Mouse (Mus musculus): ENCODE data around the gene Rap1b.

Gene Rap1b

DNA sequence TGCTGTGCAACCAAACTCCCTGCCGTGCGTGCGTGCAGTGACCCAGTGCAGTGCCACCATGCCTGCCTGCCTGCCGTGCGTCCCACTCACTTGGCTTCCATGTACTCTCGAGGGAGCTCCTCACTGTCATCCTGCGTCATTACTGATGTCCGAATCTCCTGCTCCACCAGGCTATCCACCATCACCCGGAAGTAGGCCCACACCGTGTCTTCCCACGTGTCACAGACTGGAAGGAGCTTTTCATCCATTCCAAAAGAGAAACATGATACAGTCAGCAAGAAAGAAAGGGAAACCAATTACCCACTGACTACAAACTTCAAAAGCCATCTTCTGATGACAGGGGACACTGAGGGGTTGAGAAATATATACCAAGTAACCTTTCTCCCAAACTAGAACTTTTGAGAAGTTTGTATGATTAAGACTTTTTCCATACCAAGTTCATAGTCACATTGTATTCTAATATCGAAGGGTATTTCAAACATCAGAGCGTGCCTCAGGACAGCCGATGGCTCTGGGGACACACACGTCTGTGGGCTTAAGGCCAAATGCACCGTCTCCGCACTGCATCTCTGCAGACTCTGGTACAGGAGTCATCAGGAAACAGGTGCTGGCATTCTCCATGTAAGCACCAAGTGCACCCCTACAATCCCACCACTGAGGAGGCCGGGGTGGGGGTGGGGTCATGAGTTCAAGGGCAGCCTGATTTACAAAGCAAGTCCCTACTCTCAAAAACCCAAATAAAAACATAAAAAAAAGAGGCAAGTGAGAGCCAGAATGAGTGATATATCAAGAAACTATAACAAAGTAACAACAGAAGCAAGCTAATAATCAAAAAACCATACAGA is 75.3 kb downstream of the Rap1b start:
- no peak for DNase-seq (ENCODE audit: low spot score in 2 of 2)

DNA sequence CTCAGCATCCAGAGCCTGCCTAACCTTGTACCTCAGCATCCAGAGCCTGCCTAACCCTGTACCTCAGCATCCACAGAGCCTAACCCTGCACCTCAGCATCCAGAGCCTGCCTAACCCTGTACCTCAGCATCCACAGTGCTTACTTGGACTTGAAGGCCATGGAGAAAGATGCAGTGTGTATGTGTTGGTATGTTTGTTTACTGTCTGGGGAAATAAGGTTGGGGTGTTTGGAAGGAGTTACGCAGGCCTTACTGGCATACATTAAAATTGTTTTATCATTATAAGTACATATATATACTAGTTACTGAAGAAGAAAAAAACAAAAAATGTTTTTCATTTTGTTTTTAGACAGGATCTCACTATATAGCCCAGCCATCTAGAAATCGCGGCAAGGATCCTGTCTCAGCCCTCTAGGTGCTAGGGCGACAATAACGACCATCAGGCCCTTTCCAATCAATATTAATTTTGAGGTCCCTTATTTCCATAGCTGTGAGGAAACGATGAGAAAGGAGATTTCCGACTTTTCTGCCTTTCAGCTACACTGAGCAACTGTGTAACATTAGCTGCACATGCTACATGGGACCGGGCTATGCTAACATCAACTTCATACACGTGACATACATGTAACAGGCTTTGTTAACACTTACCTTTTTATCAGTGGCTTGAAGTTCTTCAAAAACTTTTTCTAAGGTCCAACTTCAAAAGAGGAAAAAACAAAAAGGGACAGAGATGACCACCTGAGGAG is 76.1 kb downstream of the Rap1b start:
- no peak for DNase-seq (ENCODE audit: low spot score in 2 of 2)

DNA sequence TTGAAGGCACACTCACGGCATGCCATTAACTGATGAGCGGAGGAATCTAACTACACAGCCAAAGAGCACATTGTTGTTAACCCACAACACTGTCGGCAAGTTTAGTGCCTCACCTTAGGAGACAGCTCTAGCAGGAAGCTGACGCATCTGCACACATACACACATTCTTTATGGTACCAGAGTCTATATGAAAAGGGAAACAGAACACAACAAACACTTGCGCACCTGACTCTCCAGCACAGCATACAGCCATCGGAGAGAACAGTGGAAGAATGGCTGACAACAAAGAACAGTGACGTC is 77.7 kb downstream of the Rap1b start:
- no peak for DNase-seq (ENCODE audit: low spot score in 2 of 2)

DNA sequence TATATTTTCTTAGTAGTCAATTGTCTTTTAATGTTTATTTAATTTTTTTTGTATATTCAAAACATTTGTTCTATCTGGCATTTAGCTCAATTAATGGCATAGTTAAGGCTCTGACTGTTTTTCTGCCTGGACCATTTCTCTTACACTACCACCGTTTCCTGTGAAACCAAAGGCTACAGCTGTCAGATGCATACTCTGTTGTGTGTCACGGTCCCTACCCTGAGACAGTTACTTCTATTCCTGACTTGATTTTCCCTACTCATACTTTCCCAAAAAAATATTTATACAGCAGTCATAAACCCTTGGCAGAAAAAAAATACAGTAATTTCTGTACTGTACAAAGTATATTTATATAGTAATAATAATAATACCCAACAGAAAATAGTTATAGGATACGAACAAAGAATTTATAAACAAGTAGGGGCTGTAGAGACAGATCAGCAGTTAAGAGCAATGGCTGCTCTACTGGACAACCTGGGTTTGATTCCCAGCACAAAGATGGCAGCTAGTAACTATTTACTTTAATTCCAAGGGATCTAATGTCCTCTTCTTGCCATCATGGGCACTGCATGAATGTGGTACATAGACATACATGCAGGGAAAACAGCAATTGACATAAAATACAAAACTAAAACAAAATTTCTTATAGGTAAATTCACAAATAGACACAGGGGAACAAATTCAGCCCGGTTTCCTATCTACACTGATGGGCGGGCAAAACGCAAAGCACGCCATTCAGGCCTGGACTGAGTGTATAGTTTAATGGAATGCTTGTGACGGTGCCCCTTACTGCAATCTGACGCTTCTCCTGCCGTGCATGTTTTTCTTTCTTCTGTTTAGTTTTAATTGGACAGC is 78.3 kb downstream of the Rap1b start:
- no peak for DNase-seq (ENCODE audit: low spot score in 2 of 2)

DNA sequence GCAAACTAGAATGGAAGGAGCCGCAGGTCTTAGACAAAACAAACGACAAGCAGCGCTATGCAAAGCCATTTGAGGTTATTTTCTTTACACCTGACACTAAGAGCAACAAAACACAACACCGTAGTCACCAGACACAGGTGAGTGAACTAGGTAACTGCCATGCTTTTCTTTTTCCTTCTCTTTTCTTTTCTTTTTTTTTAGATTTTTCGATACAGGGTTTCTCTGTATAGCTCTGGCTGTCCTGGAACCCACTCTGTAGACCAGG is 79.0 kb downstream of the Rap1b start:
- no peak for DNase-seq (ENCODE audit: low spot score in 2 of 2)

DNA sequence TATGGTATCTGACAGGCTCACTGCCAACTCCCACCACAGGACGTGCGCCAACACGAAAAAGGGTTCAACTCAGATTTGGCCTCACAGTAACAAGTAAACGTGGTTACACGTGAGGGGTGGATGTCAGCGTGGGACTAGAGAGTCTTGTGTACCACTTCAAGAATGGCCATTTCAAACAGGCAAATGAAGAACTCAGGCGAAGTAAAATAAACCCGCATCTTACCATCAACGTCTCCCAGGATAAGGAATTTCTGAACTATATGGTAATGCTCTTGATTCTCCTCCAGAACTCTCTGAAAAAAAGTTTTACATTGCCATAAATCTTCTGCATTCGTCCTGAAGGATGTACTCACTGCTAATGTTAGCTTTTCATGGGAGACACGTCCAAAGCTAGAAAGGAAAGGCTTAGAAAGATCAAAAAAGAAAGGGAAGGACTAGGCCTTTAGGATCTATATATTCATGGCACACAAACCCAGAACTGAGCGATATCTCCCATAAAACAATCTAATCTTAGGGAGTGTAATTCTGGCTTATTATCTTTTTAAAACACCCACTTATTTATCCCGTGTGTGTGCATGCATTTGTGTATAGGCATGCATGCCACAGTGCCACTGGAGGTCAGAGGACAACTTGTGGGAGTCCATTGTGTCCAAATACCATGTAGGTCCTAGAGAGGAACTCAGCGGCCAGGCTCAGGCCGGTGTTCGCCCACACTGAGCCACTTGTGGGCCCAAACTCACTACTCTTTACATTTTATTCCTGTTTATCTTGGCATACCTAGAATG is 79.5 kb downstream of the Rap1b start:
- DNase-seq (ENCODE audit: low spot score in 2 of 2), result no peak

DNA sequence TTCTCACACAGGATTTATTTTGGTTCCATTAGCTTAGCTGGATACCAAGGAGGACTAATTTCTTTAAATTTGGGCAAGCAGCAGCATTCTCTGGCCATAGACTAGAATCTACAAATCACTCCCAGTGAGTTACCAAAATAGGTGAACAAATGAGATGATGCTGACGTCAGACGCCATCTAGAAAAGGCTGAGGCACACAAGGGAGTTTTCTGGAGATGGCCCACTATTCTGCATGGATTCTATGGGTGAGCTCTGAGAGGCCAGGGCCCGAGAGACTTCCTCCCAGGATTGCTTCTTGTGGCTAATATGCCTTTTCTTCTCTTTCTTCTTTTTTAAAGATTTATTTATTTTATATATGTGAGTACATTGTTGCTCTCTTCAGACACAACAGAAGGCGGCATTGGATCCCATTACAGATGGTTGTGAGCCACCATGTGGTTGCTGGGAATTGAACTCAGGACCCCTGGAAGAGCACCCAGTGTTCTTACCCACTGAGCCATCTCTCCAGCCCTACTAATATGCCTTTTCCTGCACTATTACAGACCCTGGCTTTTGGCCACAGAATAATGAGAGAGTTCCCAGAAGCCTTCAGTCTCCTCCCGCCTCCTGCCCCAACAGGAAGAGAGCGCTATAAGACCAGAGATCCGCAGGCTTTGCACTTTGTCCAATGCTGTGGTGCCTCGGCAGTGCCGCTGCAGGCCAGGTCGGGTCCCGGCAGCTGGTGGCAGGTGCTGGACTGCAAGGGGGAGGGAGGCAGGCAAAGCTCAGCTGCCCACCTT is 80.5 kb downstream of the Rap1b start:
- DNase-seq (ENCODE audit: low spot score in 2 of 2), result no peak

DNA sequence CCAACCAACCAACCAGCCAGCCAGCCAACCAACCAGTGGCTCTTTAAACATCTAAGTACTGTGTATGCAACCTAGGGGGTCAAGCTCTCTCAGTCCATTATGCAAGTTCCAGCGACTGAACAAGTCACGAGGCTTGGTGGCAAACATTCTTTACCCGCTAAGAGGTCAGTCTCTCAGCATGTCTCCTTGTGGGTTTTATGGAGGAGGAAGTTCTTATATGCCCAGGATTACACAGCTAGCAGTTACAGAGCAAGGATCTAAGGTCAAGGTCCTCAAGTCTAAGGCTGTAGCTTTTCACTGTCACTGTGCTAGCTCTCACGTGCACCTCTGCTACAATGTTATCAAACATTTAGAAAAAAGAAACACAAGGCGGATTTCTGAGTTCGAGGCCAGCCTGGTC is 81.2 kb downstream of the Rap1b start:
- no peak for DNase-seq (ENCODE audit: low spot score in 2 of 2)
